Mouse (Mus musculus) spleen, adult 2 months (tissue): ENCODE measurements around the gene Fgf22.

Experiments used
- CTCF ChIP-seq: fragments of 200-500 bp; IDR thresholded peaks from 2 replicates; pipeline ENCODE4 v1.5.1; 2011; ENCODE audit warnings: mild to moderate bottlenecking, inconsistent platforms; ENCODE audit not compliant: insufficient read depth, insufficient read length, insufficient replicate concordance; ENCODE audit errors: extremely low read depth
- POLR2A ChIP-seq: fragments of 200-500 bp; IDR thresholded peaks from 2 replicates; pipeline ENCODE4 v1.6.1; 2011; ENCODE audit warnings: low read depth, low read length, inconsistent platforms

GRCm38 (mm10) chr10:79777103-79777531 is 22.2 kb downstream of the Fgf22 start, which contains the start of gene Fstl3:
- TF ChIP-seq POLR2A = no peak
- no peak for TF ChIP-seq CTCF
